Mouse (Mus musculus) cortical plate, adult 2 months (tissue): ENCODE data around the gene Nabp2. TPM values are rescaled to one million over a fixed set of nuclear protein-coding genes. Genes with fewer than 3 reads are reported as not detected.

Experiments
- H3K27ac ChIP-seq: fragments of 200-500 bp; 2 replicates; pipeline ENCODE4 v1.5.1; 2012; ENCODE audit warnings: low read length, control low read depth, inconsistent platforms; ENCODE audit not compliant: insufficient read depth
- H3K4me1 ChIP-seq: fragments of 200-500 bp; 2 replicates; pipeline ENCODE4 v1.6.1; 2011; ENCODE audit warnings: low read length; ENCODE audit not compliant: control insufficient read depth, insufficient read depth
- H3K4me3 ChIP-seq: fragments of 200-500 bp; 2 replicates; pipeline ENCODE4 v1.5.1; 2011; ENCODE audit warnings: mild to moderate bottlenecking, low read length, control low read depth; ENCODE audit not compliant: insufficient read depth
- CTCF ChIP-seq: fragments of 200-500 bp; IDR thresholded peaks from 2 replicates; pipeline ENCODE4 v1.5.1; 2011; ENCODE audit warnings: mild to moderate bottlenecking, control low read depth, low read length; ENCODE audit not compliant: insufficient read depth; ENCODE audit errors: extremely low read depth
- POLR2A ChIP-seq: fragments of 200-500 bp; IDR thresholded peaks from 2 replicates; pipeline ENCODE4 v1.6.1; 2011; ENCODE audit warnings: mild to moderate bottlenecking, low read length, control low read depth; ENCODE audit not compliant: insufficient read depth; ENCODE audit errors: extremely low read depth
- polyA plus RNA-seq: library from polyadenylated mRNA; depleted of rRNA; stranded (reverse); fragments of >200 nt; gene quantifications from 2 replicates; pipeline ENCODE4 v1.2.3, GENCODE M21; 2012; rRNA removed

The Nabp2 gene
- polyA plus RNA-seq, 1 experiment, result 83.4 TPM

GRCm38 (mm10) chr10:128370021-128370420 is 41.3 kb downstream of the Nabp2 start:
- Histone ChIP-seq H3K4me1 (peaks cover 2% of the 10 kb centered on the region; the same call in 1 of the 2 replicates), H3K4me3 (no peak overlapping the region), H3K27ac (no peak overlapping the region)
- TF ChIP-seq POLR2A (no peak), CTCF (no peak)

- peaks cover 2% of the 10 kb centered on the region; the same call in 1 of the 2 replicates for H3K4me1 ChIP-seq
- peak overlapping the region; percentile 87; the same call in 1 of the 2 replicates for H3K4me3 ChIP-seq
- peak overlapping the region; percentile 88 for H3K27ac ChIP-seq
- TF ChIP-seq CTCF (no peak), POLR2A (no peak)
These were observed 41.7 kb downstream of the Nabp2 start for GRCm38 (mm10) chr10:128369599-128369998.

GRCm38 (mm10) chr10:128369218-128369543 is 42.1 kb downstream of the Nabp2 start:
- Histone ChIP-seq H3K4me1 (peaks cover 2% of the 10 kb centered on the region; the same call in 1 of the 2 replicates), H3K27ac (peak overlapping the region; percentile 88), H3K4me3 (peak overlapping the region; percentile 87)
- TF ChIP-seq CTCF, result no peak
- no peak; the same call in 1 of the 2 replicates for TF ChIP-seq POLR2A

- TF ChIP-seq POLR2A (peak; percentile 91; the same call in 1 of the 2 replicates), CTCF (no peak)
- peak within 1 kb of the TSS; percentile 91 for H3K27ac ChIP-seq
- peaks cover 2% of the 10 kb centered on the region; the same call in 1 of the 2 replicates for H3K4me1 ChIP-seq
- H3K4me3 ChIP-seq, result peak within 1 kb of the TSS; percentile 87
These were observed 42.7 kb downstream of the Nabp2 start, which contains the start of gene Coq10a for GRCm38 (mm10) chr10:128368402-128369217. Gene Coq10a, minus strand, starts transcription at chr10:128368997.

- Histone ChIP-seq H3K4me1 (peaks cover 2% of the 10 kb centered on the region; the same call in 1 of the 2 replicates), H3K4me3 (peak overlapping the region; percentile 87), H3K27ac (peak overlapping the region; percentile 91)
- TF ChIP-seq CTCF, result no peak
- no peak for TF ChIP-seq POLR2A
These were observed 43.3 kb downstream of the Nabp2 start for GRCm38 (mm10) chr10:128367899-128368401.

GRCm38 (mm10) chr10:128362568-128362967 is 48.7 kb downstream of the Nabp2 start:
- Histone ChIP-seq H3K4me1 (peaks cover 2% of the 10 kb centered on the region; the same call in 1 of the 2 replicates), H3K4me3 (no peak overlapping the region), H3K27ac (no peak overlapping the region)
- TF ChIP-seq POLR2A (no peak), CTCF (peak; percentile 24; the same call in 1 of the 2 replicates)

GRCm38 (mm10) chr10:128361836-128362235 is 49.5 kb downstream of the Nabp2 start:
- Histone ChIP-seq H3K4me3 (no peak overlapping the region), H3K4me1 (no peaks in the 10 kb centered on the region), H3K27ac (no peak overlapping the region)
- TF ChIP-seq POLR2A, result no peak
- no peak for TF ChIP-seq CTCF

GRCm38 (mm10) chr10:128359226-128359625 is 52.1 kb downstream of the Nabp2 start:
- Histone ChIP-seq H3K27ac (no peak overlapping the region), H3K4me3 (no peak overlapping the region), H3K4me1 (no peaks in the 10 kb centered on the region)
- no peak for TF ChIP-seq POLR2A
- no peak for TF ChIP-seq CTCF

GRCm38 (mm10) chr10:128358796-128359195 is 52.5 kb downstream of the Nabp2 start:
- Histone ChIP-seq H3K4me1 (no peaks in the 10 kb centered on the region), H3K4me3 (no peak overlapping the region), H3K27ac (no peak overlapping the region)
- TF ChIP-seq POLR2A (no peak), CTCF (peak; percentile 53)

Other genes starting within 250 kb of the Nabp2 start
- 16.5 and 16.9 TPM in 2 replicates for gene Rbms2, start 231.2 kb downstream of the Nabp2 start, polyA plus RNA-seq
- gene Gls2, start 217.0 kb downstream of the Nabp2 start, polyA plus RNA-seq, result 54.8 and 59.6 TPM in 2 replicates
- gene Spryd4, start 199.7 kb downstream of the Nabp2 start, polyA plus RNA-seq, result 9.0 and 10.0 TPM in 2 replicates
- gene Mip, start 185.7 kb downstream of the Nabp2 start, polyA plus RNA-seq, result not detected in 2 replicates
- gene Timeless, start 179.4 kb downstream of the Nabp2 start, polyA plus RNA-seq, result 3.7 and 4.3 TPM in 2 replicates
- not detected in 2 replicates for gene Apon, start 157.4 kb downstream of the Nabp2 start, polyA plus RNA-seq
- 0.23 and 0.29 TPM in 2 replicates for gene Apof, start 142.8 kb downstream of the Nabp2 start, polyA plus RNA-seq
- 33.5 and 34.2 TPM in 2 replicates for gene Stat2, start 140.9 kb downstream of the Nabp2 start, polyA plus RNA-seq
- gene Il23a, start 112.7 kb downstream of the Nabp2 start, polyA plus RNA-seq, result 0.54 and 0.55 TPM in 2 replicates
- gene Pan2, start 108.2 kb downstream of the Nabp2 start, polyA plus RNA-seq, result 22.8 and 24.6 TPM in 2 replicates
- 63.7 and 65.8 TPM in 2 replicates for gene Cnpy2, start 89.0 kb downstream of the Nabp2 start, polyA plus RNA-seq
- gene Cs, start 73.8 kb downstream of the Nabp2 start, polyA plus RNA-seq, result 224 and 233 TPM in 2 replicates
- 101 and 103 TPM in 2 replicates for gene Coq10a, start 42.5 kb downstream of the Nabp2 start, polyA plus RNA-seq
- 30.0 and 30.4 TPM in 2 replicates for gene Ankrd52, start 34.4 kb downstream of the Nabp2 start, polyA plus RNA-seq
- 0.51 and 0.73 TPM in 2 replicates for gene Slc39a5, start 10.3 kb downstream of the Nabp2 start, polyA plus RNA-seq
- 78.2 and 78.5 TPM in 2 replicates for gene Rnf41, start 165 bp upstream of the Nabp2 start, polyA plus RNA-seq
- gene Smarcc2, start 47.8 kb upstream of the Nabp2 start, polyA plus RNA-seq, result 209 and 223 TPM in 2 replicates
- 1,299 and 1,338 TPM in 2 replicates for gene Myl6, start 82.7 kb upstream of the Nabp2 start, polyA plus RNA-seq
- gene Myl6b, start 87.2 kb upstream of the Nabp2 start, polyA plus RNA-seq, result 33.7 and 36.7 TPM in 2 replicates
- gene Esyt1, start 114.4 kb upstream of the Nabp2 start, polyA plus RNA-seq, result 11.6 and 12.0 TPM in 2 replicates
- gene Zc3h10, start 136.3 kb upstream of the Nabp2 start, polyA plus RNA-seq, result 11.9 and 12.9 TPM in 2 replicates
- 2,251 and 2,284 TPM in 2 replicates for gene Rpl41, start 137.8 kb upstream of the Nabp2 start, polyA plus RNA-seq
- 67.5 and 71.0 TPM in 2 replicates for gene Pa2g4, start 154.5 kb upstream of the Nabp2 start, polyA plus RNA-seq
- gene Erbb3, start 178.2 kb upstream of the Nabp2 start, polyA plus RNA-seq, result 7.6 and 9.1 TPM in 2 replicates
- gene Rps26, start 215.3 kb upstream of the Nabp2 start, polyA plus RNA-seq, result 354 and 390 TPM in 2 replicates
- gene Ikzf4, start 234.5 kb upstream of the Nabp2 start, polyA plus RNA-seq, result 8.3 and 9.2 TPM in 2 replicates